Mouse (Mus musculus) B cell, adult 2 months (primary cell): ENCODE results near the gene Adamts9.

Source experiments
- DNase-seq, 2 experiments: peaks; one replicate each; pipeline ENCODE4 v3.0.0; 2022

The Adamts9 gene

GRCm38 (mm10) chr6:92858721-92859510, 84.4 kb downstream of the Adamts9 start:
- no peak for DNase-seq

- no peak for DNase-seq
Measured at GRCm38 (mm10) chr6:92857761-92858160, 85.5 kb downstream of the Adamts9 start.

GRCm38 (mm10) chr6:92854873-92855272, 88.4 kb downstream of the Adamts9 start:
- no peak for DNase-seq

GRCm38 (mm10) chr6:92850250-92850649, 93.0 kb downstream of the Adamts9 start:
- DNase-seq, result no peak

GRCm38 (mm10) chr6:92849208-92849607, 94.1 kb downstream of the Adamts9 start:
- no peak for DNase-seq

- no peak for DNase-seq
Measured at GRCm38 (mm10) chr6:92846614-92847013, 96.7 kb downstream of the Adamts9 start.

- DNase-seq, result no peak
Measured at GRCm38 (mm10) chr6:92845898-92846297, 97.4 kb downstream of the Adamts9 start.

- DNase-seq, result no peak
Measured at GRCm38 (mm10) chr6:92843474-92843873, 99.8 kb downstream of the Adamts9 start.

GRCm38 (mm10) chr6:92842000-92842399, 101.3 kb downstream of the Adamts9 start:
- no peak for DNase-seq

GRCm38 (mm10) chr6:92831106-92831505, 112.2 kb downstream of the Adamts9 start:
- no peak for DNase-seq

- DNase-seq, result no peak
Measured at GRCm38 (mm10) chr6:92829148-92829547, 114.1 kb downstream of the Adamts9 start.

GRCm38 (mm10) chr6:92827360-92827759, 115.9 kb downstream of the Adamts9 start:
- no peak for DNase-seq

GRCm38 (mm10) chr6:92826561-92826960, 116.7 kb downstream of the Adamts9 start:
- DNase-seq, result no peak

GRCm38 (mm10) chr6:92823991-92824390, 119.3 kb downstream of the Adamts9 start:
- no peak for DNase-seq

GRCm38 (mm10) chr6:92822006-92822405, 121.3 kb downstream of the Adamts9 start:
- DNase-seq, result no peak

GRCm38 (mm10) chr6:92821606-92822005, 121.7 kb downstream of the Adamts9 start:
- no peak for DNase-seq

- DNase-seq, result no peak
Measured at GRCm38 (mm10) chr6:92817661-92818060, 125.6 kb downstream of the Adamts9 start.

- no peak for DNase-seq
Measured at GRCm38 (mm10) chr6:92816311-92816751, 127.0 kb downstream of the Adamts9 start, which contains the start of gene A730049H05Rik. TSS of gene A730049H05Rik (plus strand) at chr6:92816478.

- no peak for DNase-seq
Measured at GRCm38 (mm10) chr6:92812702-92813370, 130.5 kb downstream of the Adamts9 start.

- no peak for DNase-seq
Measured at GRCm38 (mm10) chr6:92811566-92811965, 131.7 kb downstream of the Adamts9 start.

- DNase-seq, result no peak
Measured at GRCm38 (mm10) chr6:92810628-92811027, 132.7 kb downstream of the Adamts9 start.

- no peak for DNase-seq
Measured at GRCm38 (mm10) chr6:92809818-92810217, 133.5 kb downstream of the Adamts9 start.

GRCm38 (mm10) chr6:92804254-92804971, 138.9 kb downstream of the Adamts9 start:
- no peak for DNase-seq
